9 mouse cellular contexts compared by ENCODE assay signal in genomic region chr1:75693231-75693914, GRCm38 (mm10).
A peak's percentile ranks its signal among the peaks of the same experiment; 100 is the strongest.
DNase-seq lines count a peak whose midpoint lies in the region; ATAC-seq and TF ChIP-seq lines count a peak whose summit lies in the region.
"Had no signal": no experiment of that assay in that cellular context is flagged by ENCODE, and none has a peak within 500 bp of the region (broad histone marks: within the 10 kb centered on the region; RNA-seq: fewer than 3 reads in every experiment).

No protein-coding gene starts in this region.

- WGBS in heart, embryonic 16.5 days = 44% methylated on average over 12 of the region's 12 CpGs
- 59% methylated on average over 12 of the region's 12 CpGs for WGBS in heart, embryonic 10.5 days
- 18% methylated on average over 12 of the region's 12 CpGs for WGBS in intestine, postnatal 0 days
- 28% methylated on average over 12 of the region's 12 CpGs for WGBS in stomach, embryonic 15.5 days

- ATAC-seq in heart, embryonic 16.5 days (replicated peaks; ENCODE audit: extremely low read depth, insufficient read depth, low FRiP score) = peak; percentile 55; the same call in 1 of the 2 replicates
- ATAC-seq in intestine, postnatal 0 days = no peak
- ATAC-seq in stomach, embryonic 15.5 days (ENCODE audit: insufficient read depth, low FRiP score, low read depth) = peak; percentile 80

- H3K27ac ChIP-seq in heart, embryonic 16.5 days (ENCODE audit: low read length) = no peak overlapping the region
- H3K27ac ChIP-seq in heart, embryonic 10.5 days = no peak overlapping the region
- no peak overlapping the region for H3K27ac ChIP-seq in intestine, postnatal 0 days (ENCODE audit: low read depth, low read length)
- no peak overlapping the region for H3K27ac ChIP-seq in stomach, embryonic 15.5 days
- H3K27ac ChIP-seq: midbrain, embryonic 12.5 days had no signal

- no peaks in the 10 kb centered on the region for H3K27me3 ChIP-seq in heart, embryonic 16.5 days (ENCODE audit: control insufficient read depth, insufficient read depth, low read length)
- no peaks in the 10 kb centered on the region for H3K27me3 ChIP-seq in heart, embryonic 10.5 days (ENCODE audit: insufficient read depth, poor library complexity, severe bottlenecking)
- H3K27me3 ChIP-seq in intestine, postnatal 0 days (replicated peaks; ENCODE audit: control insufficient read depth, insufficient read depth, low read length) = no peaks in the 10 kb centered on the region
- H3K27me3 ChIP-seq in stomach, embryonic 15.5 days (replicated peaks) = no peaks in the 10 kb centered on the region
- H3K27me3 ChIP-seq: midbrain, embryonic 12.5 days had no signal

- H3K4me3 ChIP-seq in heart, embryonic 16.5 days (ENCODE audit: low read length) = no peak overlapping the region
- H3K4me3 ChIP-seq in heart, embryonic 10.5 days = no peak overlapping the region
- H3K4me3 ChIP-seq in intestine, postnatal 0 days (ENCODE audit: low read depth, low read length) = no peak overlapping the region
- no peak overlapping the region for H3K4me3 ChIP-seq in stomach, embryonic 15.5 days (replicated peaks)
- H3K4me3 ChIP-seq: midbrain, embryonic 12.5 days had no signal

- H3K9ac ChIP-seq in heart, embryonic 16.5 days (ENCODE audit: low read length) = no peak overlapping the region
- no peak overlapping the region for H3K9ac ChIP-seq in intestine, postnatal 0 days (ENCODE audit: low read depth, low read length)
- H3K9ac ChIP-seq in stomach, embryonic 15.5 days = no peak overlapping the region
- H3K9ac ChIP-seq: midbrain, embryonic 12.5 days had no signal

- H3K9me3 ChIP-seq in heart, embryonic 16.5 days (replicated peaks; ENCODE audit: control insufficient read depth, low read length) = no peaks in the 10 kb centered on the region
- no peaks in the 10 kb centered on the region for H3K9me3 ChIP-seq in heart, embryonic 10.5 days
- no peaks in the 10 kb centered on the region for H3K9me3 ChIP-seq in intestine, postnatal 0 days (ENCODE audit: control insufficient read depth)
- H3K9me3 ChIP-seq in stomach, embryonic 15.5 days = no peaks in the 10 kb centered on the region
- H3K9me3 ChIP-seq: midbrain, embryonic 12.5 days had no signal

- DNase-seq in heart, embryonic 10.5 days (ENCODE audit: low spot score) = no peak
- DNase-seq in 3T3-L1 (ENCODE audit: low read depth, low spot score) = peak; percentile 2
- peak; percentile 51 to 53 for DNase-seq in cerebellum, postnatal 36 days
- DNase-seq in gastrocnemius, adult 8-10 months (ENCODE audit: low spot score in 2 of 2) = no peak
- DNase-seq in thymus, adult 18-20 months = no peak

- no peaks in the 10 kb centered on the region for H3K36me3 ChIP-seq in heart, embryonic 16.5 days (ENCODE audit: control insufficient read depth, insufficient read depth)
- no peaks in the 10 kb centered on the region for H3K36me3 ChIP-seq in heart, embryonic 10.5 days
- H3K36me3 ChIP-seq in intestine, postnatal 0 days (ENCODE audit: control insufficient read depth, insufficient read depth) = no peaks in the 10 kb centered on the region
- no peaks in the 10 kb centered on the region for H3K36me3 ChIP-seq in stomach, embryonic 15.5 days
- H3K36me3 ChIP-seq: midbrain, embryonic 12.5 days had no signal

- H3K4me1 ChIP-seq in heart, embryonic 16.5 days (ENCODE audit: control insufficient read depth, insufficient read depth, low read length) = no peaks in the 10 kb centered on the region
- H3K4me1 ChIP-seq in heart, embryonic 10.5 days = peaks cover 4% of the 10 kb centered on the region; the same call in 1 of the 2 replicates
- no peaks in the 10 kb centered on the region for H3K4me1 ChIP-seq in intestine, postnatal 0 days (replicated peaks; ENCODE audit: control insufficient read depth, insufficient read depth, low read length)
- peaks cover 7% of the 10 kb centered on the region; the same call in 1 of the 2 replicates for H3K4me1 ChIP-seq in stomach, embryonic 15.5 days

- H3K4me2 ChIP-seq in heart, embryonic 16.5 days (ENCODE audit: low read depth, low read length) = no peak overlapping the region
- no peak overlapping the region for H3K4me2 ChIP-seq in intestine, postnatal 0 days (replicated peaks; ENCODE audit: low read depth)
- H3K4me2 ChIP-seq in stomach, embryonic 15.5 days = no peak overlapping the region
- H3K4me2 ChIP-seq: midbrain, embryonic 12.5 days had no signal

- TF ChIP-seq CTCF in intestine, postnatal 0 days (IDR thresholded peaks at IDR 0.05; ENCODE audit: low read depth) = peak; percentile 29; the same call in 1 of the 2 replicates

Comparison
In these comparisons a context has a peak if more than half of its experiments do, and no peak if none do; other contexts are left out.
1. DNase-seq: peak in 3T3-L1 (single experiment) and cerebellum, postnatal 36 days (2 of 2); none in heart, embryonic 10.5 days (single experiment), gastrocnemius, adult 8-10 months (0 of 2) and thymus, adult 18-20 months (0 of 2).